Mouse (Mus musculus): Measurements from ENCODE around the gene Aanat. TPM values are rescaled to one million over a fixed set of nuclear protein-coding genes. Genes with fewer than 3 reads are reported as not detected.

Gene Aanat
- polyA plus RNA-seq, 1 experiment from 2014 or later: 0.15 TPM

- H3K36me3 ChIP-seq (replicated peaks; ENCODE audit: control insufficient read depth, insufficient read depth): peaks cover 22% of the 10 kb centered on the region
- H3K4me2 ChIP-seq (replicated peaks): no peak overlapping the region
- H3K27ac ChIP-seq: no peak overlapping the region; the same call in 1 of the 2 replicates
- no peak for ATAC-seq (ENCODE audit: low FRiP score)
- H3K9ac ChIP-seq: no peak overlapping the region
- WGBS: 78% methylated on average over 7 of the region's 7 CpGs
- H3K27me3 ChIP-seq (ENCODE audit: control insufficient read depth, insufficient read depth, low read length): no peaks in the 10 kb centered on the region
- H3K4me1 ChIP-seq (replicated peaks; ENCODE audit: control insufficient read depth, insufficient read depth, low read length): peaks cover 17% of the 10 kb centered on the region
- H3K9me3 ChIP-seq (ENCODE audit: control insufficient read depth, low read length): no peaks in the 10 kb centered on the region
- no peak for DNase-seq (ENCODE audit: low spot score)
- no peak overlapping the region for H3K4me3 ChIP-seq (replicated peaks; ENCODE audit: low read length)
These were observed 35.5 kb upstream of the Aanat start for GRCm38 (mm10) chr11:116550748-116551147.

DNA sequence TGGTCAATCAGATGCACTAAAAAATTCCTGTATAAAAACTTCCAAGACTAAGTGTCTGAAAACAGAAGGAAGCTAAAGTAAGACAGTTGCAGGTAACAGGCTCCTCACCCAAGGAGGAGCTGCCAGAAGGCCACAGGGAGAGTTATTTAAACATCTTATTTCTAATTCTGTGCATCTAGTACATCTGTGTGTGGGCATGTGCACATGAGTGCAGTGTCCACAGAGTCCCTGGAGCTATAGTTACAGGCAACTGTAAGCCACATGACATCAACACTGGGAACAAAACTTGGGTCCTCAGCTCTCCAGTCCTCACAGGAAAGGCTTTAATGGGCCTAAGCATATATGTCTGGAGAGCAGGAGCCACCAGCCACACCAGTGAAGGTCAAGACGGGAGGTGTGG, 34.0 kb upstream of the Aanat start:
- Histone ChIP-seq H3K4me2 (replicated peaks) (no peak overlapping the region), H3K36me3 (replicated peaks; ENCODE audit: control insufficient read depth, insufficient read depth) (peaks cover 9% of the 10 kb centered on the region), H3K27ac (no peak overlapping the region), H3K4me1 (replicated peaks; ENCODE audit: control insufficient read depth, insufficient read depth, low read length) (peaks cover 26% of the 10 kb centered on the region), H3K9me3 (ENCODE audit: control insufficient read depth, low read length) (no peaks in the 10 kb centered on the region), H3K27me3 (ENCODE audit: control insufficient read depth, insufficient read depth, low read length) (no peaks in the 10 kb centered on the region), H3K9ac (no peak overlapping the region), H3K4me3 (replicated peaks; ENCODE audit: low read length) (no peak overlapping the region)
- no peak for ATAC-seq (ENCODE audit: low FRiP score)
- 74% methylated on average over 1 of the region's 1 CpGs for WGBS
- DNase-seq (ENCODE audit: low spot score): no peak

DNA sequence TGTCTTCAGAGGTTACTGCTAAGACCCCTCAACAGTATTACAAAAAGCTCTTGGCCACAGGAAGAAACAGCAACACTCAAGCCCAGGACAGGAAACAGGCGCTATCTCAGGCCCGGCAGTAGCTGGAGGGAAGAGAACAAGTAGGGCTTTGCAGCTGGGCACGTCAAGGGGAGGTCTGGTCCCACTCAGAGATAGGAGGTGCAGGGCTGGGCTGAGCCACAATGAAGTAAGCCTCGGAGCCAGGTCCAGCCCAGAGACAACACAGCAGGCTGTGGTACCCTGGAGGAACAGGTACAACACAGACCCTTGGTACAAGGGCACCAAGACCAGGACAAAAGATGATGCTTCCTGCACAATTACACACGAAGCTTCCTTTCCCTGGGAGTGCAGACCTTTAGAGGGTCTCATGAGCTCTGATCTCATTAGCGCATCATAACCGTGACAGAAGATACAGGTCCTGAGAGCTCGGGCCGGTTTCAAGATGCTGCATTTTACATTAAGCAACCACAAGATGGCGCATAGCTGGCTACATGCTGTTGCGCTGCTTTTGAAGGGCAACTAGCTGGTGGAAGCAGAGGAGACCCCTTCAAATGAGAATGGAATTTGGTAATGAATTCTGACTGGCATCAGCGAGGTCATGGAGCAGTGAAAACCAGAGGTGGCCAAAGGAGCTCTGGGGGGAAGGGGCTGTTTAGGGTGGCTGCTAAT, 31.9 kb upstream of the Aanat start:
- Histone ChIP-seq H3K27me3 (ENCODE audit: control insufficient read depth, insufficient read depth, low read length) (no peaks in the 10 kb centered on the region), H3K4me2 (replicated peaks) (no peak overlapping the region), H3K36me3 (replicated peaks; ENCODE audit: control insufficient read depth, insufficient read depth) (no peaks in the 10 kb centered on the region), H3K9me3 (ENCODE audit: control insufficient read depth, low read length) (no peaks in the 10 kb centered on the region), H3K4me1 (replicated peaks; ENCODE audit: control insufficient read depth, insufficient read depth, low read length) (peaks cover 32% of the 10 kb centered on the region), H3K9ac (no peak overlapping the region), H3K4me3 (replicated peaks; ENCODE audit: low read length) (no peak overlapping the region), H3K27ac (no peak overlapping the region)
- DNase-seq (ENCODE audit: low spot score) (peak; percentile 74), ATAC-seq (ENCODE audit: low FRiP score) (peak; percentile 47; the same call in 1 of the 2 replicates)
- WGBS: 39% methylated on average over 12 of the region's 12 CpGs

DNA sequence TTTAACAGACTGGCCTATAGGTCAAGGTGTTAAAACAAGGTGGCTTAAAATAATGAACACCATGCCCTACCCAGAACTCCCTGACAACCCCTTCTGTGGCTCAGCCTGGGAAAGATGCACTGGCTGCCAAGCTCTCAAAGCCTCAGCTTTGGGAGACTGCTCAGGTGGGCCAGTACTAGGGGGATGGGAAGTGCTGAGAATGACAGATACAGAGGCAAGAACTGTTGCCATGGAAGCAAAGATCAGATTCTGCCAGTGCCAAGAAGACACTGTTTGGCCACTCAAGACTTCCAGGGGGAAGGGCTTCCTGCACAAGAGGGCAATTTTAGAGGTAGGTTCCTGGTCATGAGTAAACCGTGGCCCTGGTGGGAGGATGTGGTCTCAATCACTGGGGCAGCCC, 30.7 kb upstream of the Aanat start:
- 62% methylated on average over 1 of the region's 1 CpGs for WGBS
- peaks cover 32% of the 10 kb centered on the region for H3K4me1 ChIP-seq (replicated peaks; ENCODE audit: control insufficient read depth, insufficient read depth, low read length)

GRCm38 (mm10) chr11:116556308-116556707, 29.9 kb upstream of the Aanat start:
- no peak for DNase-seq (ENCODE audit: low spot score)
- WGBS: 76% methylated on average over 6 of the region's 6 CpGs
- H3K27ac ChIP-seq: no peak overlapping the region
- no peak overlapping the region for H3K4me2 ChIP-seq (replicated peaks)
- ATAC-seq (ENCODE audit: low FRiP score): no peak
- H3K9ac ChIP-seq: no peak overlapping the region
- no peak overlapping the region for H3K4me3 ChIP-seq (replicated peaks; ENCODE audit: low read length)
- H3K4me1 ChIP-seq (replicated peaks; ENCODE audit: control insufficient read depth, insufficient read depth, low read length): peaks cover 32% of the 10 kb centered on the region
- H3K27me3 ChIP-seq (ENCODE audit: control insufficient read depth, insufficient read depth, low read length): no peaks in the 10 kb centered on the region
- no peaks in the 10 kb centered on the region for H3K36me3 ChIP-seq (replicated peaks; ENCODE audit: control insufficient read depth, insufficient read depth)
- no peaks in the 10 kb centered on the region for H3K9me3 ChIP-seq (ENCODE audit: control insufficient read depth, low read length)

More for the DNA sequence above, 30.7 kb upstream of the Aanat start:
- Histone ChIP-seq H3K4me2 (replicated peaks) (no peak overlapping the region), H3K36me3 (replicated peaks; ENCODE audit: control insufficient read depth, insufficient read depth) (no peaks in the 10 kb centered on the region), H3K9me3 (ENCODE audit: control insufficient read depth, low read length) (no peaks in the 10 kb centered on the region), H3K27me3 (ENCODE audit: control insufficient read depth, insufficient read depth, low read length) (no peaks in the 10 kb centered on the region), H3K27ac (no peak overlapping the region), H3K4me3 (replicated peaks; ENCODE audit: low read length) (no peak overlapping the region), H3K9ac (no peak overlapping the region)
- ATAC-seq (ENCODE audit: low FRiP score) (no peak), DNase-seq (ENCODE audit: low spot score) (no peak)

- Histone ChIP-seq H3K4me3 (replicated peaks; ENCODE audit: low read length) (no peak overlapping the region), H3K9ac (no peak overlapping the region), H3K27ac (no peak overlapping the region), H3K4me1 (replicated peaks; ENCODE audit: control insufficient read depth, insufficient read depth, low read length) (no peaks in the 10 kb centered on the region), H3K36me3 (replicated peaks; ENCODE audit: control insufficient read depth, insufficient read depth) (no peaks in the 10 kb centered on the region), H3K9me3 (ENCODE audit: control insufficient read depth, low read length) (no peaks in the 10 kb centered on the region), H3K27me3 (ENCODE audit: control insufficient read depth, insufficient read depth, low read length) (no peaks in the 10 kb centered on the region), H3K4me2 (replicated peaks) (no peak overlapping the region)
- 80% methylated on average over 7 of the region's 7 CpGs for WGBS
- ATAC-seq (ENCODE audit: low FRiP score): no peak
- no peak for DNase-seq (ENCODE audit: low spot score)
These were observed 20.8 kb upstream of the Aanat start for GRCm38 (mm10) chr11:116565283-116566041.

GRCm38 (mm10) chr11:116567531-116567930, 18.7 kb upstream of the Aanat start:
- WGBS: 88% methylated on average over 8 of the region's 8 CpGs
- no peak overlapping the region for H3K4me3 ChIP-seq (replicated peaks; ENCODE audit: low read length)
- no peaks in the 10 kb centered on the region for H3K36me3 ChIP-seq (replicated peaks; ENCODE audit: control insufficient read depth, insufficient read depth)
- no peaks in the 10 kb centered on the region for H3K27me3 ChIP-seq (ENCODE audit: control insufficient read depth, insufficient read depth, low read length)
- no peak overlapping the region for H3K9ac ChIP-seq
- no peak for ATAC-seq (ENCODE audit: low FRiP score)
- DNase-seq (ENCODE audit: low spot score): no peak
- no peak overlapping the region for H3K27ac ChIP-seq
- H3K9me3 ChIP-seq (ENCODE audit: control insufficient read depth, low read length): no peaks in the 10 kb centered on the region
- H3K4me1 ChIP-seq (replicated peaks; ENCODE audit: control insufficient read depth, insufficient read depth, low read length): peaks cover under 1% of the 10 kb centered on the region
- no peak overlapping the region for H3K4me2 ChIP-seq (replicated peaks)

GRCm38 (mm10) chr11:116570821-116571220, 15.4 kb upstream of the Aanat start:
- Histone ChIP-seq H3K4me3 (replicated peaks; ENCODE audit: low read length) (no peak overlapping the region), H3K36me3 (replicated peaks; ENCODE audit: control insufficient read depth, insufficient read depth) (no peaks in the 10 kb centered on the region), H3K27ac (no peak overlapping the region), H3K4me2 (replicated peaks) (no peak overlapping the region), H3K27me3 (ENCODE audit: control insufficient read depth, insufficient read depth, low read length) (no peaks in the 10 kb centered on the region), H3K9ac (no peak overlapping the region), H3K4me1 (replicated peaks; ENCODE audit: control insufficient read depth, insufficient read depth, low read length) (peaks cover 32% of the 10 kb centered on the region), H3K9me3 (ENCODE audit: control insufficient read depth, low read length) (no peaks in the 10 kb centered on the region)
- no peak for DNase-seq (ENCODE audit: low spot score)
- no peak for ATAC-seq (ENCODE audit: low FRiP score)
- WGBS: 87% methylated on average over 7 of the region's 7 CpGs

DNA sequence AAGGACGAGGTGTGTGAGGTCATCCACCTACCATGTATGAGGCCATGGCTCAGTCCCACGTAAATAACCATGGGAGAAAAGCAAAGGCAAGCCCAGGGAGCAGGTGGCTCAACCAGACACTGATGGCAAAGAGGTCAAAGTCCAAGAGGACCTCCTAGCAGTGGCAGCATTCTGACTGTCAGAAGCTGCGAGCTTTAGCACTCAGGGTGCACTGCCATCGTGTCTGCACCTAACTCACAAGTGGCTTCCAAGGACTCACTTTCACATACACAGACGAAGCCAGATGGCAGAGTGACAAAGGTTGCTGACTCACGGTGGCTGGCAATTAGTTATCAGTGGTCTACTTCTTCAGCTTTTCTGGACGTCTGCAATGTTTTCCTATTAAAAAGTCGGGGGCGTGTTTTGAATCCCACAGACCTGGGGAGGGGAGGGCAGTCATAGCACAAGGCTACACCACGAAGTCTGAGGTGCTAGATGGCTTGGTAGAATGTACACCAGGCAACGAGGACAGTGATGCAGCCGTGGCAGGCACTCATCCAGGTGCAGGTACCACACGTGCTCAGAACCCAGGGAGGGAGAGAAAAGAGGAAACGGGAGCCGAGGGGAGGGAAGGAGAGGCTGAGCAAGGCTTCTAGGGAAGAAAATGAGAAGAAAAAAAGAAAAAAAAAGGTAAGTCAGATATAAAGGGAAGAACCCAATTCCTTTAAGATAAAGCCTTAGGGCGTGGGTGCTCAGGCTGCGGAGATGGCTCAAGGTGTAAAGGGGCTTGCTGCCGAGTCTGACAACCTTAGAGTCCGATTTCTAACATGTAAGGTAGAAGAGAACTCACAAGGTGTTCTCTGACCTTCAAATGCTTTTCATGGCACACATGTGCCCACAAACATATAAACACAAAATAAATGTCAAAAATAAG, 14.2 kb upstream of the Aanat start:
- DNase-seq (ENCODE audit: low spot score) (no peak), ATAC-seq (ENCODE audit: low FRiP score) (no peak)
- H3K36me3 ChIP-seq (replicated peaks; ENCODE audit: control insufficient read depth, insufficient read depth): no peaks in the 10 kb centered on the region
- H3K9me3 ChIP-seq (ENCODE audit: control insufficient read depth, low read length): no peaks in the 10 kb centered on the region
- 85% methylated on average over 19 of the region's 19 CpGs for WGBS
- H3K27ac ChIP-seq: no peak overlapping the region
- no peak overlapping the region for H3K9ac ChIP-seq
- H3K4me1 ChIP-seq (replicated peaks; ENCODE audit: control insufficient read depth, insufficient read depth, low read length): peaks cover 44% of the 10 kb centered on the region
- no peak overlapping the region for H3K4me2 ChIP-seq (replicated peaks)
- H3K27me3 ChIP-seq (ENCODE audit: control insufficient read depth, insufficient read depth, low read length): no peaks in the 10 kb centered on the region
- H3K4me3 ChIP-seq (replicated peaks; ENCODE audit: low read length): no peak overlapping the region

Measured in hindbrain, embryonic 14.5 days (tissue).